Mouse (Mus musculus) kidney, postnatal 10 days (tissue): Measurements from ENCODE around the gene Perp.

Experiments used
- DNase-seq: peaks from one replicate; pipeline ENCODE4 v3.0.0; 2021; ENCODE audit warnings: mixed read lengths

Perp gene

DNA sequence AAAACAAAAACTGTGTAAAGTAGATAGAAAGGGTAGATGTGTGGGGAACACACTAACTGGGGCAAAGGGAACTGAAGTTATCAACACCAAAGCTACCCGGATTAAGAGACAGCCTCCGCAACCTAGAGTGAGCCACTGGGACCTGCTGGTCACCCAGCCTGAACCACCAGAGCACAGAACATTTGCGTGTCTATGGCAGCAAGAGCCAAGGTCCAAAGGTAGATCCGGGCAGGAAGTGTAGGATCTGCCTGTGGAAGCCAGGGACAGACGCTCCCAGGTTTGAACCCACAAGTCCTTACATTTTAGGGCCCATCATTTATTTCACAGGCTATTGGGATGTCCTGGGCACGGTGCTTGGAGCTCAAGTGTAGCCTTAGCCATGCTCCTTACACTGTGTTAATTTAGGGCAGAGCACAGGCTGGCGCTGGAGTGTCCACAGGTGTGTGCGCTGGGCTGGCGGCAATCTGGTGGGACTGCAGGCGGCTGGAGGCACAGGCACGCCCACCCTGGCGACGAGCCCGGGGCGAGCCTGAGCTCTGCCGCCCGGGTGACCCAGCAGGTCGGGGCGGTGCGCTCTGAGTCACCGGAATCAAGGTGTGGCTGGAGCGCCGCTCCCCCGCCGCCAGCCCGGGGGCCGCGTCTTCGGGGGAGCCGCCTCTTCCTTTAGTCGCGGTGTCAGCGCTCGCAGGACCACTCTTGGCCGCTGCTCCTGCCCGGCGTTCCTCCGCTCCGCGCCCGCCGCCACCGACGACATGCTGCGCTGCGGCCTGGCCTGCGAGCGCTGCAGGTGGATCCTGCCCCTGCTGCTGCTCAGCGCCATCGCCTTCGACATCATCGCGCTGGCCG, at the start of gene Perp:
TSS of gene Perp (plus strand) at position 580 of the 846 bp plus-strand sequence.
- peak; percentile 82 for DNase-seq

DNA sequence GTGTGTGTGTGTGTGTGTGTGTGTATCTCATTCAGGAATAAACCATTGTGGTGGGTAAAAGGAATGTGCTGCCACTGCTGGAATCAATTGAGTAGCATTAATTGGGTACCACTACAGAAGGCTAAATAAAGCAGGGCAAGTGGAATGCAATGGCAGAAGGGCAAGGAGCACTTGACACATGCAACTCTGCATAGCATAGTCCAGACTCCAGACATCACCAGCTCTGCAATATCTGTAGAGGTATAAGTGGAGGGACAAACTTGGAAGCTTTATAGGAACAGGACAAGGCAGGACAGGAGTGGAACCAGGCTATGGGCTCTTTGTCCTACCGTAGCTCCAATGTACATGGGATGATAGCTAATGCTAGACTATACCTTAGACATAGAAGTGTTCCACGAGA, 33.1 kb upstream of the Perp start:
- no peak for DNase-seq

GRCm38 (mm10) chr10:18816560-18816959, 28.3 kb upstream of the Perp start:
- peak; percentile 75 for DNase-seq

- DNase-seq: no peak
Measured at GRCm38 (mm10) chr10:18825143-18825542, 19.7 kb upstream of the Perp start.

- DNase-seq: no peak
Measured at GRCm38 (mm10) chr10:18826107-18826506, 18.7 kb upstream of the Perp start.

DNA sequence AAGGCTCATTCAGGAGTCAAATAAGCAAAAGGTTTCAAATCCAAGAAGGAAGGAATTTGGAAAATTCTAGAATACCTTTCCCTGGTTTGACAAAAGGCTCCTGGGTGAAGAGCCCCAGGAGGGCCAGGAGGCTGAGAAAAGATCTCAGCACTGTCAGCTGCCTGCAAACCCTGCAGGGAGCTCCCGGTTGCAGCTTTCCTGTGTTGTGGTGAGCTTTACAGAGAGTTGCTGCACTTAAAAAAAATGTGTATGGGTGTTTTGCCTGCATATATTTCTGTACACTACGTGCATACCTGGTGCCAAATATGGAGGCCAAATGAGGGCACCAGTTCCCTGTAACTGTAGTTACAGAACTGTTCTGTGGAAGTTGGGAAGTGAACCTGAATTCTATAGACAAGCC, 16.9 kb upstream of the Perp start:
- DNase-seq: no peak

GRCm38 (mm10) chr10:18830359-18830758, 14.5 kb upstream of the Perp start:
- DNase-seq: no peak

DNA sequence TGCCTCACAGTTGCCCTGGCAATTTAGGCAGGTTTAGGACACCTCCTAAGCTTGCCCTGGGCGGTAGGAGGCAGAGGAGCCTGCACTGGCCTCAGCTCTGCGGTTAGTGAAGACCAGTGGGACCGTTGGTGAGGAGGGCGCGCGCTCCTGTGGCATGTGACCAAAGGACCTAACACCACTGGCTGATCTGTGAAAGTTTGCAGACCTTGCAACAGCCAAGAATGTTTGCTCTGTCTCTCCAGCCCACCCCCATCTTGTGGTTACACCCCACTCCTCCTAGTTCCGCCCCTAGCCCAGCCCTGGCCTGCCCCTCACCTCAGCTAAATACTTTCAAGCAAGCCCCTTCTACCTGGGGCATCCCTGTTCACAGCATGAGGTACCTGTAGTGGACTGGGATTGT, 13.0 kb upstream of the Perp start:
- DNase-seq: no peak

DNA sequence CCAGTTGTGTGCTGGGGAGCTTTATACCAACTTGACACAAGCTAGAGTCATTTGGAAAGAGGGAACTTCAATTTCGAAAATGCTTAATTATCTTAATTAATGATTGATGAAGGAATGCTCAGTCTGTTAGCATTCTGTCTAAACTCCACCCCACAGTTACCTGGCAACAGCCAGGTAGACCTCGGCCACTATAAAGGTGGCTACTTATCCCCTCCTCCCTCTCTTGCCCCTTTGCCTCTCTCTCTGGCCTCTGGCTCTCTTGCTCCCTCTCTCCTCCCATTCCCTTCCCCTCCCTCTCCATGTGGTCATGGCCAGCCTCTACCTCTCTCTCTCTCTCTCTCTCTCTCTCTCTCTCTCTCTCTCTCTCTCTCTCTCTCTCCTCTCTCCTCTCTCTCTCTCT, 10.4 kb upstream of the Perp start:
- DNase-seq: no peak

DNA sequence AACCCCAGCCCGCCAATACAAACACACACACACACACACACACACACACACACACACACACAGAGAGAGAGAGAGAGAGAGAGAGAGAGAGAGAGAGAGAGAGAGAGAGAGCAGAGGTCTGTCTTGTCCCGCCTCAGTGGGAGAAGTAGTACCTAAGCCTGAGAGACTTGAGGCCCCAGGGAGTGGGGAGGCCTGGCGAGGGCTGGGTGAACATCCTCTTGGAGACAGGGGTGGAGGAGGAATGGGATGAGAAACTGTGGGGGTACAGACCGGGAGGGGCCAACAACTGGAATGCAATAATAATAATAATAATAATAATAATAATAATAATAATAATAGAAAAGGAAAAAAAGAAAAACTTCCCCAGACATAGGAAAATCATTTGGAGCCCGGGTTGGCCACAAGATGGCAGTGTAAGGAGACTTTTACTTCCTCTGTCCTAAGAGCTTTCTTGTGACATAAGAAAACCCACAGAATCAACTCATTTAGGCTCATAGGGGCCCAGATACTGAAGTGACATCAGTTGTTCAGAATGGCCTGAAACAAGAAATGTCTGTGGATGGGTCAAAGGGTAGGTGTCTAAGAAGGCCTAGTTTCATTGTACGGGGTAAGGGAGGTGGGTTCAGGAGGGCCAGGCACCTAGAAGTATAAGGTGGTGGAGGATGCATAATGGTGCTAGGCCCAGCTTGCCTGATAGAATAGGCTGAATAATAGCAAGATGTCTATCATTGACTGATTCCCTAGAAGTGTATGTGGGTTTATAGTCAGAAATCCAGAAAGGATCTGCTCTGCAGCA, 8.9 kb upstream of the Perp start:
- DNase-seq: peak; percentile 61

DNA sequence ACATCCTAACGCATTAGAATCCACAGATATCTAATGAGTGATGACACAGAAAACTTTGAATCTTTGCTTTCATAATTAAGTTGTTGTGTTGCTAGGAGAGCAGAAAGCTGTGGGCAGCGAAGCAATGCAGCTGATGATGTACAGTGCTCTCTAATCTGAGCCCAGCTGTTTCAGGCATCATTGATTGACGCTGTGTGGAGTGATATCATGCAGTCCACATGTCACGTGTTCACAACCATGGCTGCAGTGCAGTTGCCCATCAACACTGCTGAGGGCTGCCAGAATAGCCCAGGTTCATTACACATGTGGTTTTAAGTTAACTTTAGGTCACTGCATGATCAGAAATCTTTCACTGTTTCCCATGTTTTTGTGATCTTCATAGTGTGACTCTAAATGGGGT, 5.3 kb upstream of the Perp start:
- no peak for DNase-seq

- no peak for DNase-seq
Measured at GRCm38 (mm10) chr10:18840736-18841135, 4.1 kb upstream of the Perp start.

DNA sequence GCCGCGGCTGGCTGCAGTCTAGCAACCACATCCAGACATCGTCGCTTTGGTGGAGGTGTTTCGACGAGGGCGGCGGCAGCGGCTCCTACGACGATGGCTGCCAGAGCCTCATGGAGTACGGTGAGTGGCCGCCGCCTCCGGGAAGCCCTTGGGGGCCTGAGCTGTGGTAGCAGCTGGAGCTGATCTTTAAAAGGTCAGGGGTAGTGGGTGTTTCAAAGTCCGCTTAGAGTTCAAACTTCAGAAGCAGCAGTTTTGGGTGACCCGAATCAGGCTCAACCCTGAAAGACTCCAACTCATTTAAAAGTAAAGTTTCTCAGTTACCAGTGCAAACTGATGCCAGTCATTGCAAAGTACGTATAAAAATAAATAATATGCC, 455 bp downstream of the Perp start:
- no peak for DNase-seq

GRCm38 (mm10) chr10:18845711-18846110, 891 bp downstream of the Perp start:
- DNase-seq: no peak

DNA sequence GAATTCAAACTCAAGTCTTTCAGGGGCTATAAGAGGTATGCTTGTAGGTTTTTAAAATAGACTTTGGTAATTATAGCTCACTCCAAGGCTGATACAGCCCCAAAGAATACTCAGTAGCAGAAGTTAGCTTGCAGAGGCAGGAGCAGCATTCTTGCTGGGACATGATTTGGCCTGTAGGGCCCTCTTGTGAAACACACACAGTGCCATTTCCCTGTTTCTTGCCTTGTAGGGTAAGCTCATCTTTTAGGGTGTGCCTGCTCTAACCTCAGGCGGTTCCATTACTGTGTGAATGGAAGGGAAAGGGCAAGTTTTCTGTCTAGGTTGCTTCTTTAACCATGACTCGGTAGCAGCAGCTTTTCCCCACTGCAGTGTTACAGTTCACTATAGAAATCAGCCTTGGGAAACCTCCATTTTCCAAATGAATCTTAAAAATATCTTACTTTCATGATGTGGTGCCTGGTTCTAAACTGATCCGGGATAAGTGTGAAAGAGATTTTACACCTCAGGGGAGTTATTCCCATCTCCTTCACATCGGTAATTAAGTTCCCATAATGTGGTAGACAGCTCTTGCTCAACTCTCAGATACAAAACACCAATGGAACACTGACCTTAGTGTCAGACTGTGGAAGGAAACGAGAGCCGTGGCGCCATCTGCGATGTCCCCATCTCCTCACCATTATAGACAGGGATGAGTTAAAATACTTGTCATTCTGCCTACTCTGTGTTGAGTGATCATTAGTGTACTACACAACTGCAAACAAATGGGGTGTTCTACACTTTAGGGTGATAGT, 1.8 kb downstream of the Perp start:
- no peak for DNase-seq

DNA sequence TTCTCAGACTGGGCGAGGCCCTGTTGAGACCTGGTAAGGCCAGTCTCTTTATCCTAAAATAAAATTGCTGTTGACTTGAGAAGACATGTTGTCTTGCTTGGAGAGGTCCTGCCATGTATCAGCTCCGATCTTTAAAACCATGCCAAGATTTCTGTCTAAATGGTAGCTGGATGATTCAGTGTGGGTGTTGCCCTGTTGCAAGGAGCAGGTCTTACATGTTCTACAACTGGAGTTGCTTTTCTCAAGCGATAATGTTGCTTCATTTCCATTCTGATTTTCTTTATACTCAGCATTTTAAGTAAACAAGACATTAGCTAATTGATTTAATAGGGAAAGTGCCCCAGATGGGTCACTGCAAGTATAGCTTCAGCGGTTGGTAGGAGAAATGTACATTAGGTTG, 5.4 kb downstream of the Perp start:
- no peak for DNase-seq

DNA sequence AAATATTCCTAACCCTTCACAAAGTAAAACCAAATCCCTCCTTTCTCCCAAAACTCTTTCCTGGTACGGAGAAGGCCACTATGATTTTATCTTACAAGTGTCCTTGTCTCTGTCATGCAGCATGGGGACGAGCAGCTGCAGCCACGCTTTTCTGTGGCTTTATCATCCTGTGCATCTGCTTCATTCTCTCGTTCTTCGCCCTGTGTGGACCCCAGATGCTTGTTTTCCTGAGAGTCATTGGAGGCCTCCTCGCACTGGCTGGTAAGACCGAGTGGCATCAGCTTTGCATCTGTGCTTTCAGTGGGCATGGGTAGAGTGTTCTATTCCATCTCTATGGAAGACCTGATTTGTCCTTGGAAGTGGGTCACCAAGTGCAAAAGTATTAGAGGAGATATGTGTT, 8.6 kb downstream of the Perp start:
- no peak for DNase-seq

- DNase-seq: no peak
Measured at GRCm38 (mm10) chr10:18857244-18857643, 12.4 kb downstream of the Perp start.

DNA sequence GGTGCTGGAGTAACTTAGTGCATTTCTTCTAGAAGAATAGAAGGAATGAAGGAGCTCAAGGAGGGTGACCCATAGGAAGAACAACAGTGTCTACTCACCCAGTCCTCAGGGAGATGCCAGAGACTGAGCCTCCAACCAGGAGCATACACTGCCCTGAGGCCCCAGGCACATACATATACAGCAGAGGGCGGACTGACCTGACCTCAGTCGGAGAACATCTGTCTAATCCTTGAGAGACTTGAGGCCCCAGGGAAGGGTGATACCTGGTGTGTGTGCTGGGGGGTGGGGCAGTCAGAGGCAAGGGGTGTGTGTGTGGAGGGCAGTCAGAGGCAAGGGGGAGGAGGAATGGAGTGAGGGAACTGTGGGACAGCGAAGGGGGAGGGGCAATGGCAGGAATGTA, 14.8 kb downstream of the Perp start:
- no peak for DNase-seq

DNA sequence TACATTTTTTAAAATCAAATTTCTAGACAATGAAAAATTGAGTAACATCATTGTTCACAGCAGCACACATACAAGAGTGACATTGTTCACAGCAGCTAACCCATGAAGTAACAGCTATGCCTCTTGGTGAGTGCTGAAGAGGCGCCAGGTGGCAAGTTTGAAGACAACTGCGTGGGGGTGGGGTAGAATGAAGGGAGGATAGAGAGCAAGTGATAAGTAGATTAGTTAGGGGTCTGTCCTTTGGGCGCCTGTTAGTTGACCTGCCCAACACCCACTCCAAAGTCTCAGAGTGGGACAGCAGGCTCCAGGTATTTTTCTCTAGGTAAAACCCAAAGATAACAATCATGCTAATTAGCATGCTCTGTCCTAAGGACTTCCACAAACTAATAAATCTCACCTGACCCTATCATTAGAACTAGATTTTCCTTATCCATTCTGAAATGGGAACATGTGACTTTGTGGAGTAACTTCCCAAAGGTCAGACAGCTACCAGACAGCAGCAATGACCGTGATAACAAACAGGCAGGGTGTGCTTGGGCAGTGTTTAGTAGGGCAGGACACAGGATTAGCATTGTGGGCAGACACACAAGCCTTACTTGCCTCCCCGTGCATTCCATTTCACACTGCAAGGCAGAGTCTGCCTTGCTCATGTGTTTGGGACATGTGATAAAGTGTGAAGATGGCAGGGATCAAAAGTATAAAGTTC, 15.5 kb downstream of the Perp start:
- no peak for DNase-seq

- DNase-seq: no peak
Measured at GRCm38 (mm10) chr10:18860831-18861230, 16.0 kb downstream of the Perp start.

- DNase-seq: no peak
Measured at GRCm38 (mm10) chr10:18861418-18861817, 16.6 kb downstream of the Perp start.

DNA sequence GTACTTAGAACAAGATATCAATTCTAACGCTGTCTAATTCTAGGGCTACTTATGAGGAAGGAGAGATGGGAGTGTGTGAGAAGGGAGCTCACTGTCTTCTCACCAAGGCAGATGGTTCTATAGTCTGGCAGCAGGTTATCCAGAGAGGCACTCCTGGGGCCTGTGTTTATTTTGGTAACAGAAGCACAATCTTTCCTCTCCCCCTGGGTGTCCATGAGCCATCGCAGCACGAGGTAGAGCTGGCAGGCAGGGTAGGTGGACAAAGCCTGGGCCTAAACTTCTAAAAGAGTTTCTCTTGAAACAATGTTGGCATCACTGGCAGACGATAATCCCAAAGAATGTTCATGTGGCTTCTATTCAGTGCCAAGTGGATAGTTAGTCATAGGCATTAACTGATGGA, 18.5 kb downstream of the Perp start:
- no peak for DNase-seq
